Mouse (Mus musculus) hindbrain, embryonic 13.5 days (tissue): ENCODE measurements at regions not wholly inside any gene's neighbourhood (a gene's known extent, or its start where the extent isn't known, plus 50 kb on each side); places are given as distances from the start of the nearest gene placed in this dataset.

Experiments used
- ATAC-seq: fragments of 200-750 bp; cut with Nextera tagmentation; 2 replicates; pipeline ENCODE4 v1.8.0; 2017; ENCODE audit warnings: moderate TSS enrichment; ENCODE audit not compliant: low FRiP score
- H3K27ac ChIP-seq: fragments of 300-500 bp; sonication (generic); 2 replicates; pipeline ENCODE4 v1.5.1; 2015; ENCODE audit warnings: inconsistent platforms, mild to moderate bottlenecking, moderate library complexity
- H3K27me3 ChIP-seq: fragments of 300-500 bp; sonication (generic); 2 replicates; pipeline ENCODE4 v1.6.1; 2015; ENCODE audit warnings: mild to moderate bottlenecking, inconsistent platforms
- H3K36me3 ChIP-seq: fragments of 300-500 bp; sonication (generic); 2 replicates; pipeline ENCODE4 v1.6.1; 2015; ENCODE audit warnings: mild to moderate bottlenecking, inconsistent platforms
- H3K4me1 ChIP-seq: fragments of 300-500 bp; sonication (generic); replicated peaks from 2 replicates; pipeline ENCODE4 v1.6.1; 2015; ENCODE audit warnings: inconsistent platforms
- H3K4me2 ChIP-seq: fragments of 300-500 bp; sonication (generic); 2 replicates; pipeline ENCODE4 v1.6.1; 2015; ENCODE audit warnings: inconsistent platforms, mild to moderate bottlenecking, moderate library complexity
- H3K4me3 ChIP-seq: fragments of 300-500 bp; sonication (generic); 2 replicates; pipeline ENCODE4 v1.5.1; 2015; ENCODE audit warnings: mild to moderate bottlenecking, inconsistent platforms
- H3K9ac ChIP-seq: fragments of 300-500 bp; sonication (generic); 2 replicates; pipeline ENCODE4 v1.6.1; 2015; ENCODE audit warnings: mild to moderate bottlenecking, inconsistent platforms
- H3K9me3 ChIP-seq: fragments of 300-500 bp; sonication (generic); 2 replicates; pipeline ENCODE4 v1.6.1; 2016; ENCODE audit warnings: inconsistent platforms
- WGBS: fragments of 180-500 bp; shearing (Covaris S2); methylation state at CpG from one replicate; pipeline ENCODE4 v1.1.7; 2015; 5-methylcytosine and 5-hydroxymethylcytosine counted together

DNA sequence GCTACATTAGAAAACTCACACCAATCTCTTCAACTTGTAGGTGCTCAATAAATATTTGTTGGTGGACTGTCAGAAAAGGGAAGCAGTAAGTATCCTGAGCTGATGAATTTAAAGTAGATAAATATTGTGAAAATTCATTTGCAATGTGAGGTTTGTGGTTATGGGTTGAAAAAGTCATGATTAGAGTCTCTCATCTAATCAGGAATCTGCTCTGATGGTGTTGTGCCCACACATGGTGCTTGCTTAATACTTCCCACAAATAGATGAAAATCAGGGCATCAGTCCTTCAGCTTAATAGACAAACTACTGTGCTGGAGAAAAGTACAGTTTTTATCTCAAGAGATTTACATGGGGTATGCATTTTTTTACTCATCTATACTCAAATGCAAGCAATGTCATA lies 59.9 kb downstream of the S1pr1 start:
- no peaks in the 10 kb centered on the region for H3K36me3 ChIP-seq
- no peak for ATAC-seq

DNA sequence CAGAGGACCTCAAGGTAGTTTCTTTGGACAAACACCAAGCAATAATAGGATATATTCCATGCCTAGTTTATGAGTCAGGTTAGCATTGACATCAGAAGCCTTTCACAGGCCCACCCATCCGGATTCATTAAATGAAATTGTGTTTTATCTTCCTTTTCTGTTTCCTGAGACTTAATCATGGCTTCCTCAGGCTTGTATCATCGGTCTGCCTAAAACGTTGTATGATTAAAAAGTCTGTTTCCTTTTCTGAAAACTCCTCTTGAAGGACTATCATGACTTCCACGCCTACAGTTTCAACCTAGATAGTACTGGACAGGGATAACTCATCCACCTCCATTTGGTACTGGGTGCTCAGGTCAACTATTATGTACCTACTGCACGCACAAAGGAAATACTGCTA lies 62.6 kb downstream of the S1pr1 start:
- Histone ChIP-seq H3K4me1 (no peaks in the 10 kb centered on the region), H3K9ac (no peak overlapping the region), H3K4me3 (no peak overlapping the region), H3K27me3 (no peaks in the 10 kb centered on the region), H3K9me3 (no peaks in the 10 kb centered on the region), H3K36me3 (no peaks in the 10 kb centered on the region), H3K27ac (no peak overlapping the region), H3K4me2 (no peak overlapping the region)
- WGBS = 83% methylated on average over 5 of the region's 5 CpGs
- no peak for ATAC-seq

More for the DNA sequence above, 59.9 kb downstream of the S1pr1 start:
- Histone ChIP-seq H3K4me3 (no peak overlapping the region), H3K27me3 (no peaks in the 10 kb centered on the region), H3K27ac (no peak overlapping the region), H3K4me1 (no peaks in the 10 kb centered on the region), H3K4me2 (no peak overlapping the region), H3K9me3 (no peaks in the 10 kb centered on the region), H3K9ac (no peak overlapping the region)

DNA sequence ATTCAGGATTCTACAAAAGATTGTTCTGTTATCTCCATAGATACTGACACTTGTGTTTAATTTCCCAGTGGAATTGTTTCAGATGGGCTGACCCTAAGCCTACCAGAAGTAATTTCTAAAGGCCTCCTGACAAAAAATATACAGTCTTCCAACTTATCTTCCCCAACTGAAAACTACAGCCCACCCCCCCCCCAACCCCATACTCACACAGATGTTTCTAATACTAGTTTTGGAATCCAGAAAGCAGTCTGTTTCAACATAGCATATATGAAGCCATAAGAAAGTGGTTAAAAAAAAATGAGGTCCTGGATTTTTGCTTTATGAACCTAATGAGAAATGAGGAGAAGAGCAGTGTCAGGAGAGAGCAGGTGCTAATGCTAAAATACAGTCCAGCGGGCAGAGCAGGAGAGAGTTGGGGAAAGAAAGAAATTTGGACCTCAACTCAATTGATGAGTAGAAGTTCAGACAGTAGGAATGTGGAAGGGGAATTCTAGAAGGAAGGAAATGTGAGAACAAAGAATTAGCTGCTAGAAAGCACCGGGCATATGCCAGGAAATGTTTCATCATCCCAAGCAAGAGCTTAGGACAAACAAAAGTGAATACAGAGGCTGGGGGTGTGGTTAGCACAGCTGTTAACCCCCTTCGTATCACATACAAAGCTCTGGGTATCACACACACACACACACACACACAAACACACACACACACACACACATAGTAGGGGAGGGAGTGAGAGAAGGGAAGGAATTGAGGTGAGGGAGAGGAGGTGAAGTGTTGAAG lies 65.3 kb downstream of the S1pr1 start:
- H3K9me3 ChIP-seq = no peaks in the 10 kb centered on the region
- ATAC-seq = no peak
- no peak overlapping the region for H3K4me3 ChIP-seq
- H3K9ac ChIP-seq = no peak overlapping the region
- H3K4me1 ChIP-seq = no peaks in the 10 kb centered on the region
- 74% methylated on average over 3 of the region's 3 CpGs for WGBS
- H3K36me3 ChIP-seq = no peaks in the 10 kb centered on the region
- H3K27ac ChIP-seq = no peak overlapping the region
- H3K4me2 ChIP-seq = no peak overlapping the region
- no peaks in the 10 kb centered on the region for H3K27me3 ChIP-seq

GRCm38 (mm10) chr3:115646993-115647392 lies 67.9 kb downstream of the S1pr1 start:
- Histone ChIP-seq H3K4me2 (no peak overlapping the region), H3K36me3 (no peaks in the 10 kb centered on the region), H3K4me1 (peaks cover 3% of the 10 kb centered on the region), H3K9ac (no peak overlapping the region), H3K27me3 (no peaks in the 10 kb centered on the region), H3K27ac (no peak overlapping the region), H3K4me3 (no peak overlapping the region), H3K9me3 (no peaks in the 10 kb centered on the region)
- no peak for ATAC-seq
- WGBS = 67% methylated on average over 7 of the region's 7 CpGs

DNA sequence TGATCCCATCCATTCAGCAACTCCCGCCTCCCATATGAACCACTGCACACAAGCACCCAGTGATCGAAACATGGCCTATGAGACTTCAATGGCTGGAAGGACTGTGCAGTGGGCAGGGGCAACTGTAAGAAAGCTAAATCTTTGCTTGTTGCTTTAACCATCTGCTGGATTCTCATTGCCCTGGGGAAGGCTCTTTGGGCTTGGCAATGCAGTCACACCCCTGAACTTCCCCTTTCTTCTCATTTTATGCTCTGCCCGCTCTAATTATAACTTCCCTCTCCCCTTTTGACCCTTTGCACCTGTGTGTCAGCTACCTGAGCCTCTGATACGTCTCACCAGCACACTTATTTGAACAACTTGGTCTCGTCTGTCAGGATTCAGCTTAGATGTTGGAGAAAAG lies 70.6 kb downstream of the S1pr1 start:
- no peak for ATAC-seq
- H3K9me3 ChIP-seq = no peaks in the 10 kb centered on the region
- H3K4me2 ChIP-seq = no peak overlapping the region
- peaks cover 10% of the 10 kb centered on the region for H3K4me1 ChIP-seq
- no peak overlapping the region for H3K9ac ChIP-seq
- H3K27ac ChIP-seq = no peak overlapping the region
- H3K4me3 ChIP-seq = no peak overlapping the region
- H3K36me3 ChIP-seq = no peaks in the 10 kb centered on the region
- WGBS = 89% methylated on average over 5 of the region's 5 CpGs
- no peaks in the 10 kb centered on the region for H3K27me3 ChIP-seq

DNA sequence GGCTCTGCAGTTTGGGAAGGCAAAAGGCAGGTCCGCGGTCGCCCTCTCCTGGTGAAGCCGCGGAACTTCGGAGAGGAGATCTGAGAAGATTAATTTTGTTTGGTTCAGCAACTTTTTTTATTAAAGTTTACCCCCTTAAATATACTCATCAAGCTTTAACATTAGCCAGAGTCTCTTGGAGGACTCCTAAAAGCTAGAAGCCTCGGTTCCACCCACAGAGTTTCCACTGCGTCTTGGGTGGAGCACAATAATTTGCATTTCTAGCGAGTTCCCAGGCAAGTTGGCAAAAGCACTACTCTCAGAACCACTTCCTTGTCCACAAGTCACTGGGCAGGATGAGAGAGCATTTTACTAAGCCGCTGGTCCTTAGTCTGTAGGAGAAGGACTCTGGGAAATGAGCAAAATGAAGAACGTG lies 72.0 kb downstream of the S1pr1 start:
- no peaks in the 10 kb centered on the region for H3K27me3 ChIP-seq
- H3K4me3 ChIP-seq = peak overlapping the region; percentile 47
- H3K9ac ChIP-seq = no peak overlapping the region; the same call in 1 of the 2 replicates
- no peaks in the 10 kb centered on the region for H3K9me3 ChIP-seq
- peaks cover 10% of the 10 kb centered on the region for H3K4me1 ChIP-seq
- H3K4me2 ChIP-seq = peak overlapping the region; percentile 65
- no peak overlapping the region for H3K27ac ChIP-seq
- 8% methylated on average over 11 of the region's 11 CpGs for WGBS
- H3K36me3 ChIP-seq = no peaks in the 10 kb centered on the region
- ATAC-seq = 0 out of 2 replicates have a peak, but pooled peaks have one; percentile 6

DNA sequence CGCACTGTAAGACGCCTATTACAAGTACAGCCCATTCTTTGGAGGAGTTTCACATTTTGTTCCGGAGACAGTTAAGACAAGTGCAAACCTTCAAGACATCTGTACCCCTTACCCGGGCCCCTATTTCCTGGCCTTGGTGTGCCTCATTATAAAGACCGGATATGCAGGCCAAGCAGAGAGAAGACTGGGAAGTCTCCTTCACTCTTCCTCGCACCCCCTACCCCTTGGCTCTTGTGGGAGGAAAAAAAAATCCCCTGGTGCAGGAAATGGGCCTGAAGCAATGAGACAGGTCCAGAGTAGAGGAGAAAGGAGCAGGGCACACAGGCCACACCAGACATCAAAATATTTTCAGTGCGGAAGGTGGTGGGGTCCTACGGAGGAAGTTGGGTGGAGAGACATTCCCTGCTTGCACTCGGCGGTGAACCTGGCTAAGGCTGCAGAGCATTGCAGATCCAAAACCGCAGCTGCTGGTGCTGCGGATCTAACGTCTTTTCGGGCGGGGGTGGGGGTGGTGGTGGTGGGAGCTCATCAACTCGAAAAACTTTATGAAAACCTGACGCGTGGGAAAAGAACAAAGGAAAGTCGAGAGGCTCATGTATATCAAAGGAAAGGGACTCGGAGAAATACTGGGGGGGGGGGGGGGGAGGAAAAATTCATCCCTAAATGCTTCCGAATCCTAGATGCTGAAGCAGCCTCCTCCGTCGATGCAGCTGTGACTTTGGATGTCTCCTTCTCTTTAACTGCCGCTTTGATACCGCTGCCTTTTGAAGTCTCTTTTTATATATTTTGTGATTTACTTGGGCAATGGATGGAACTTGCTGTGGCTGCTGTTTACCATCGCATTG lies 72.6 kb downstream of the S1pr1 start:
- 7% methylated on average over 26 of the region's 26 CpGs for WGBS
- peak overlapping the region; percentile 69 for H3K9ac ChIP-seq
- ATAC-seq = peak; percentile 82
- no peaks in the 10 kb centered on the region for H3K36me3 ChIP-seq
- H3K9me3 ChIP-seq = no peaks in the 10 kb centered on the region
- peaks cover 10% of the 10 kb centered on the region for H3K4me1 ChIP-seq
- peak overlapping the region; percentile 47 for H3K4me3 ChIP-seq
- peak overlapping the region; percentile 65 for H3K4me2 ChIP-seq
- peak overlapping the region; percentile 48 for H3K27ac ChIP-seq
- H3K27me3 ChIP-seq = no peaks in the 10 kb centered on the region

DNA sequence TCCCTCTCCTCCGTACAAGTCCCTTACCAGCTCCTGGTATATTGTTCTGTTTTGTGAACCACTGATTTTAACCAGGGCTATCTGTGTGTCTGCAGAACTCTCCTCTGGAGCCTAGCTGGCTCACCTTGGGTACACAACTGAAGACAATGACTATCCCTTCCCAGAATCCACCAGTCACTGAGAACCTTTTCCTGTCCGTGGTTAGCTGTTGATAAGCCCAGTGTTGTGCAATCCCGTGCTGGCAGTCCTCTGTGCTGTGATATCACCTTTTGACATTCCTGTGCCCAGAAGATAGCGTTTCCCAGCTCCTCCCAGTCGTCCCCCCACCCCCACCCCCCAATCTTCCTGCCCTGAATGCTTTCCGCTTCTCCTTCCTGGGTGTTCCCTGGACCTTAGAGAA lies 73.5 kb downstream of the S1pr1 start:
- no peak overlapping the region for H3K9ac ChIP-seq
- H3K27ac ChIP-seq = no peak overlapping the region
- WGBS = 47% methylated on average over 6 of the region's 6 CpGs
- H3K4me1 ChIP-seq = peaks cover 10% of the 10 kb centered on the region
- H3K27me3 ChIP-seq = no peaks in the 10 kb centered on the region
- ATAC-seq = no peak
- H3K4me2 ChIP-seq = no peak overlapping the region
- no peaks in the 10 kb centered on the region for H3K36me3 ChIP-seq
- H3K4me3 ChIP-seq = no peak overlapping the region
- H3K9me3 ChIP-seq = no peaks in the 10 kb centered on the region

DNA sequence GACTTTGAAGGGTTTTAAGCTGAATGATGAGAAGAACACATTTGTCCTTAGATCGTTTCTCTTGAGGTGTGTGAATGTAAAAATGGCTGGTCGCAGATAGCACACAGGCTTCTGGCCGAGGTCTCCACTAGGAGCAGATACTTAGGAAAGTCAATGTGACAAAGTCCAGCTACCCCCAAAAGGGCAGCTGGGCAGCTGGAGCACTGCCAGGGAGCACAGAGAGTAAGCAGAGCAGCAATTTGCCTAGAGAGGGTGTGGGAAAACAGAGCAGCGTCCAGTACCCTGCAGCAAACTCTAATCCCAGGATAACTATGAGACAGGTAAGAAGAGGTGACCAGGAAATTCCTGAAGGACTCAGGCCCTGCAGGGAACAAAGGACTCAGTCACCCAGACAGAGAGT lies 79.4 kb downstream of the S1pr1 start:
- Histone ChIP-seq H3K4me3 (no peak overlapping the region), H3K4me2 (no peak overlapping the region), H3K4me1 (peaks cover 12% of the 10 kb centered on the region), H3K9me3 (no peaks in the 10 kb centered on the region), H3K27me3 (no peaks in the 10 kb centered on the region), H3K36me3 (no peaks in the 10 kb centered on the region), H3K9ac (no peak overlapping the region), H3K27ac (no peak overlapping the region)
- no peak for ATAC-seq
- 89% methylated on average over 4 of the region's 4 CpGs for WGBS

DNA sequence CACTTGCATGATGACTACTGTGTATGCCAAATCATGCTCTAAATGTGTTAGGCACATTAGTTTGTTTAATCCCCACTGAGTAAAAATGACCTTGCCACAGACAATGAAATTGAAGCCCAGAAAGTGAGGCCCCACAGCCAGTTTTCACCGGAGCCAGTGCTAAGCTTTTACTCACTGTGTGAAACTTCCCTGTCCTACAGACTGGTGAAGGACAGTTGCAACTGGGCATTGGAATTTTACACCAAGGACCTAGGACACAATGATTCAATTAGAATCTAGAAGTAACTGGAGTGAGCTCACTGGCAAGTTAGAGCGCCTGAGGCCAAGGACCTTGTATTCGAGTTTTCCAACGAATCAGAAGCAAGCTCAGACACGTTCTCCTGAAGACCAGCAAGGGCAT lies 79.8 kb downstream of the S1pr1 start:
- no peak overlapping the region for H3K4me2 ChIP-seq
- H3K27me3 ChIP-seq = no peaks in the 10 kb centered on the region
- no peak overlapping the region for H3K4me3 ChIP-seq
- H3K4me1 ChIP-seq = peaks cover 12% of the 10 kb centered on the region
- 96% methylated on average over 5 of the region's 5 CpGs for WGBS
- H3K9ac ChIP-seq = no peak overlapping the region
- no peak for ATAC-seq
- no peaks in the 10 kb centered on the region for H3K9me3 ChIP-seq
- H3K36me3 ChIP-seq = no peaks in the 10 kb centered on the region
- H3K27ac ChIP-seq = no peak overlapping the region

- no peak overlapping the region for H3K4me2 ChIP-seq
- 0 out of 2 replicates have a peak overlapping the region, but pooled peaks have one; percentile 26 for H3K9ac ChIP-seq
- no peaks in the 10 kb centered on the region for H3K9me3 ChIP-seq
- no peak for ATAC-seq
- H3K4me3 ChIP-seq = no peak overlapping the region
- peaks cover 12% of the 10 kb centered on the region for H3K4me1 ChIP-seq
- no peaks in the 10 kb centered on the region for H3K36me3 ChIP-seq
- WGBS = 43% methylated on average over 4 of the region's 4 CpGs
- H3K27ac ChIP-seq = peak overlapping the region; percentile 81
- H3K27me3 ChIP-seq = no peaks in the 10 kb centered on the region
These were observed 82.5 kb downstream of the S1pr1 start for GRCm38 (mm10) chr3:115632417-115632743.

DNA sequence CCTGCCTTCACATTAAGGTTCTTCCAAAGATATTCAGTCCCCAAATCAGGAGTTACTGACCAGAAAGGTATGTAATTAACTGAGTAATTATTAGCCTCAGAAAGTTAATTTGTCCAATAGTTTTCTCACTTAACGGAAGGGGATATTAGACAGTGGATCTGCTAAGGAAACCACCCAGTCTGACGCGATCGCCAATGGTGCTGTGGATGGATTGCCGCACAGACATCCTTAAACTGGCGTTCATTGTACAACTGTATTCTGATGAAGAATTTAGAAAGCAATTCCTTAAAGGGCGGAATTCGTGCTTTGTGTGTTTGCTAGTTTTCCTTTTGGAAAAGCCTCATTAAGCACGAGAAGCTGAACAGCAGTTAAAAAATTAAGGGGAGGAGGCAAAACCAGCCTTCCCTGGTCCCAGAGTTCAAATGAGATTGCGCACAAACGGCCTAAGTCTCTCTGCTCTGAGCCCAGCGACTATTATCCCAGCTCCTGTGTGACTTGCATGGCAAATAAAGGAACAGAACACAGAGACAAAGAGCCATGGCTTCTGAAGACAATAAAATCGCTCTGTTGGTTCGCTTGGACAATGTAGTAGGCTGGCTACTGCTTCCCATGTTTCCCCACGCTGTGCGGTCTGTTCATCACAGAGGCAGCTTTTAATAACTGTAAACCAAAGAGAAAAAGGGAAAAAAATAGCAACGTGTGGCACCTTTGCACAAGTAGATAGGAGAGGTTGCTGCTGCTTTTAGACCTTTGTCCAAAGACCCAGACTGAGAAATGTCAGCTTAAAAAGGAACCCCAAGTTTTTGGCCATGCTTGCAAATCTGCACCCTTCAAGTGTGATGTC lies 83.1 kb downstream of the S1pr1 start:
- Histone ChIP-seq H3K9ac (0 out of 2 replicates have a peak overlapping the region, but pooled peaks have one; percentile 26), H3K4me2 (no peak overlapping the region), H3K4me1 (peaks cover 12% of the 10 kb centered on the region), H3K36me3 (no peaks in the 10 kb centered on the region), H3K4me3 (no peak overlapping the region), H3K9me3 (no peaks in the 10 kb centered on the region), H3K27me3 (no peaks in the 10 kb centered on the region), H3K27ac (peak overlapping the region; percentile 81)
- WGBS = 38% methylated on average over 17 of the region's 17 CpGs
- peak; percentile 85 for ATAC-seq
